Mouse (Mus musculus) CD4-positive, CD25-positive, alpha-beta regulatory T cell, adult 4 months (primary cell): Measurements from ENCODE around the gene 4930596D02Rik. TPM values are rescaled to one million over a fixed set of nuclear protein-coding genes. Genes with fewer than 3 reads are reported as not detected.

ENCODE experiments used
- ATAC-seq: one replicate; pipeline ENCODE4 v1.8.0; 2017
- polyA plus RNA-seq, 2 experiments: library from polyadenylated mRNA; unstranded; fragments of 100-300 nt; shearing (Covaris generic); gene quantifications; one replicate each; pipeline ENCODE4 v1.2.1; 2017

The 4930596D02Rik gene
- not detected for polyA plus RNA-seq

DNA sequence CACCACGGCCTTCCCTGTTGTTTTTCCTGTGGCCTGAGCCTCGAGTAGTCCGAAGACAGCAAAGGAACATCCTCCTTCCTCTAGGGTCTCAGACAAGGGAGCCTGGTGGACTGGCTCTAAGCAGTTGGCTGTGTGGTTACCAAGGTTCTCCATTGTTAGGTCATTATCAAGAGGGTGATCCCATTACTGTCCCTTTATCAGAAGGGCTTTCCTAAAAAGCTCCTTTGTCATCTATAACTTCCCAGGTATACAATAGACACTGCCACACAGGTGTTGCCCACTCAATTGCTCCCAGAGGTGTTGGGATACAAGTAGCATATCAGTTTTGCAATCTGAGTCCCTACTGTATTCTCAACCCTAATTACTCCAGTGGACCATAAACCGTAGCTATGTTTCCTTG is at the start of gene 4930596D02Rik:
TSS of gene 4930596D02Rik (minus strand) at position 101 of the 400 bp plus-strand sequence.
- ATAC-seq = no peak

DNA sequence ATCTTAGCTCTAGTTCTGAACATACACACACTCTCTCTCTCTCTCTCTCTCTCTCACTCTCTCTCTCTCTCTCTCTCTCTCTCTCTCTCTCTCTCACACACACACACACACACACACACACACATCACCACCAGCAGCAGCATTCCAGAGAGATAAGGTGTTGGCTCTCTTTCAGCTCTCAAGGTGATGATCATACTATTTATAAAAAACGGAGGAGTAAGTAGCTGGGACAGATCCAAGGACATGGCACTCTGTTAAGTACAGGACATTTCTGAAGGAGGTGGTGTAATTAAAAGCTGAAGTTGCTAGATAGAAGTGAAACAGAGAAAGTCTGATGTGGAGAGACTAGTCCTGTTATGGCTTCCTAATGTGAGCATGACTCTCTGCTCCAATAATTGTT is 41.5 kb upstream of the 4930596D02Rik start:
- no peak for ATAC-seq

DNA sequence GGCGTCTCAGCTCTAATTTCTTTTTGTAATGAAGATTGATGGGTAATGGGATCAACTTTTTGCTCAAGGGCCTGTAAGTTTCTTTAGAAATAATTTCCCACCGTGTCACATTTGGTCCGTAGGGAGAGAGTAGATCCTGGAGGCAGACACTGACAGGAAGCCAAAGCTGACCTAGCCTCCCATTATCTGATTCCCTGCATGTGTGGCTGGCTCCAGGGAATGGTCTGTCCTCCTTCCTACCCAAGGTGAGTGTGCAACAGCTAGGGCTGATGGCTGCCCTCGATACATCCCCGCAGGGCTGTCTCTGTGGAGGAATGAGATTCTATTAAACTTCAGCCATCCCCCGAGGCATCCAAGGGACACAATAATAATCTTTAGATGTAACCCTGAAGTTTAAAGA is 33.5 kb upstream of the 4930596D02Rik start:
- no peak for ATAC-seq

DNA sequence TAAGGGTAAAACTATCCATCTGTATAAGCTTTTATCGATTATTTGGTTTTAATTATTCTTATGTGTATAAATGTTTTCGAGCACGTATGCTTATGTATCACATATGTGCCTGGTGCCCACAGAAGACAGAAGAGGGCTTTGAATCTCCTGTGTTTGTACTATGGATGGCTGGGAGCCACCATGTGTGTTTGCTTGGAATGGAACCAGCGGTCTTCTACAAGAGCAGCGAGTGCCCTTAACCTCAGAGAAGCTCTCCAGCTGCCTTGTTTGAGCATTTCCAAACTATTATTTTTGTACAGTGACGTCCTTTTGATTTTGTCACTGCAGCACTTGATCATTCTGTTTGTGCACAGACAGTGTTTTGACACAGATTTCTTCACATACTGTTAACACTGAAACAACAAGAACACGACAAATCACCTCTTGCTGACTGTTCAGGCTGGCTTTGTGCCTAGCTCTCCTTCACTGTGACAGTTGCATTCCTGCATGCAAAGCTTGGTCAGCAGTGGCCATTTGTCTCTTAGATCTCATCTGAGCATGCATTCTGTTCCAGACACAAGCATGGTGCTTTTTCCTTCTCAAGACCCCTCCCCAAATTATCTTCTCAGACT is 30.4 kb upstream of the 4930596D02Rik start:
- no peak for ATAC-seq

DNA sequence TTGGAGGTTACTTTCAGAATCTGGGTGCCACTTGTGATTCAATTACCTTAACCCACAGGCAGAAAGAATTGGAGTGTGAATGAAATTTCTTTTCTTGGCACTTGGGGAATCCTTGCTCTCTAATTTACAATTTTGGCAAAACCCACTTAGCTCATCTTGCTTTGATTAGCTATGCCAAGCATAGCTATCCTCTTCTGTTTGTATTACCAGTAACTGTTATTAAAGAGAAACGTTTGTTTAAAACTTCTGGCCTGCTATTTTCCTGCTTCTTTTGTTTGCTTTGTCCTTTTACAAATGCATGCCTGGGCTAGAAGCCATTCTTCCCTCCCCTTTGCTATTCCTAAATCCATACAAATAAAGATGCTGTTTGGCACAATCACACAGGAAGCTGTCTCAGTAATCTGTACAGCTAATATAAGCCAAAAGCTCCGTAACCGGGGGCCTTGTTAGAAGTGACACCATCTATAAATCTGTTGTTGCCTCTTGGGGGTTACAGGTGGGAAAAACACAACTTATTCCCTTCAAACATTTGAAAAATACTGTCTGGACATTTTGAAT is 19.0 kb downstream of the 4930596D02Rik start:
- no peak for ATAC-seq

DNA sequence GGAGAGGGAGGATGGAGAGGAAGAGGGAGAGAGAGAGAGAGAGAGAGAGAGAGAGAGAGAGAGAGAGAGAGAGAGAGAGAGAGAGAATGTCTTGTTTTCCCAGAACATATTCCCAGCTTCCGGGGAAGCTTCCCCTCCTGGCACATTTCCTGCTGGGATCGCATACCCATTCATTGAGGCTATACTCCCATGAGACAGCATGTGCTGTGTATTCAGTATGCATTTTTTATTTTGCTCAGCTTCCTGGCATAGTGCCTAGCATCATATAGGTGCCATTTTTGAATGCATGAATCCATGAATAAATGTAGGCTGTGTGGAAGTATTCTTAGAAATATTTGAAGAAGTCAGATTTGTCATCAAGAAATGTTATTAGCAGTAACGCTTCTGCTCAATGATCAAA is 31.7 kb downstream of the 4930596D02Rik start:
- ATAC-seq = no peak

DNA sequence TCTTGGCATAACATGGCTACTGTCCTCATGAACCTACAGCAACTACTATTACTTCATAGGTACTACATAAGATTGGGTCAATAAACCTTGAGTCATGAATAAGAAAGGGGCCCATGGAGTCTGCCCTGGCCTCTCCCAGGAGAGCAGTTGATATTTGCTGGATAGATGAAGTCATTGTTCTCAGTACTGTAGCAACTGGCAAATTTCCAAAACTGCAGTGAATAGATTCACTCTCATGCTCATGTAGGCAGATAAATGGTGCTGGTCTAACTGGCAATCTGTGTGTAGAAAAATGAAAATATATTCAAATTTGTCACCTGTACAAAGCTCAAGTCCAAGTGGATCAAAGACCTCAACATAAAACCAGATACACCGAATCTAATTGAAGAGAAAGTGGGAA is 38.5 kb downstream of the 4930596D02Rik start:
- ATAC-seq = no peak
